Mouse (Mus musculus) cerebellum, adult 2 months (tissue): ENCODE data around the gene Pde6g.

Source experiments
- CTCF ChIP-seq: fragments of 200-500 bp; IDR thresholded peaks from 2 replicates; pipeline ENCODE4 v1.5.1; 2011; ENCODE audit warnings: low read depth, mild to moderate bottlenecking, control low read depth, low read length, moderate library complexity, borderline replicate concordance; ENCODE audit not compliant: insufficient read depth
- POLR2A ChIP-seq: fragments of 200-500 bp; IDR thresholded peaks from 2 replicates; pipeline ENCODE4 v1.6.1; 2011; ENCODE audit warnings: low read length, control low read depth, borderline replicate concordance; ENCODE audit not compliant: insufficient read depth

GRCm38 (mm10) chr11:120405867-120406266 lies 47.4 kb downstream of the Pde6g start:
- TF ChIP-seq CTCF (no peak), POLR2A (no peak)
